Mouse (Mus musculus) midbrain, embryonic 12.5 days (tissue): ENCODE data around the gene Gxylt2. TPM values are rescaled to one million over a fixed set of nuclear protein-coding genes. Genes with fewer than 3 reads are reported as not detected.

Experiments
- ATAC-seq: fragments of 200-750 bp; cut with Nextera tagmentation; 2 replicates; pipeline ENCODE4 v1.8.0; 2017; ENCODE audit warnings: low read depth, moderate TSS enrichment, moderate library complexity; ENCODE audit not compliant: low FRiP score
- H3K27ac ChIP-seq: fragments of 300-500 bp; sonication (generic); replicated peaks from 2 replicates; pipeline ENCODE4 v1.5.1; 2016; ENCODE audit warnings: mild to moderate bottlenecking
- H3K27me3 ChIP-seq: fragments of 300-500 bp; sonication (generic); 2 replicates; pipeline ENCODE4 v1.6.1; 2016; ENCODE audit warnings: mild to moderate bottlenecking
- H3K36me3 ChIP-seq: fragments of 300-500 bp; sonication (generic); 2 replicates; pipeline ENCODE4 v1.6.1; 2016
- H3K4me1 ChIP-seq: fragments of 300-500 bp; sonication (generic); 2 replicates; pipeline ENCODE4 v1.6.1; 2016
- H3K4me2 ChIP-seq: fragments of 300-500 bp; sonication (generic); replicated peaks from 2 replicates; pipeline ENCODE4 v1.6.1; 2016; ENCODE audit warnings: mild to moderate bottlenecking, moderate library complexity
- H3K4me3 ChIP-seq: fragments of 300-500 bp; sonication (generic); 2 replicates; pipeline ENCODE4 v1.5.1; 2016; ENCODE audit warnings: mild to moderate bottlenecking
- H3K9ac ChIP-seq: fragments of 300-500 bp; sonication (generic); replicated peaks from 2 replicates; pipeline ENCODE4 v1.6.1; 2016; ENCODE audit warnings: mild to moderate bottlenecking, moderate library complexity
- H3K9me3 ChIP-seq: fragments of 300-500 bp; sonication (generic); 2 replicates; pipeline ENCODE4 v1.6.1; 2016; ENCODE audit warnings: mild to moderate bottlenecking
- WGBS: fragments of 180-500 bp; shearing (Covaris S2); methylation state at CpG from one replicate; pipeline ENCODE4 v1.1.7; 2016; 5-methylcytosine and 5-hydroxymethylcytosine counted together
- polyA plus RNA-seq: library from polyadenylated mRNA; unstranded; fragments of >200 nt; fragmentation: Nextera tagmentation; extraction: Ambion mirVana; gene quantifications from 2 replicates; pipeline ENCODE4 v1.2.1, GENCODE M21; 2016

Gene Gxylt2
- polyA plus RNA-seq, 1 experiment from 2014 or later = 6.0 TPM

GRCm38 (mm10) chr6:100716817-100717216 is 12.3 kb downstream of the Gxylt2 start:
- Histone ChIP-seq H3K36me3 (no peaks in the 10 kb centered on the region), H3K4me2 (no peak overlapping the region), H3K4me1 (peaks cover 4% of the 10 kb centered on the region; the same call in 1 of the 2 replicates), H3K27ac (no peak overlapping the region), H3K9ac (no peak overlapping the region), H3K4me3 (no peak overlapping the region), H3K9me3 (no peaks in the 10 kb centered on the region), H3K27me3 (no peaks in the 10 kb centered on the region)
- no peak for ATAC-seq
- 80% methylated on average over 8 of the region's 8 CpGs for WGBS

- H3K27me3 ChIP-seq = no peaks in the 10 kb centered on the region
- no peaks in the 10 kb centered on the region for H3K36me3 ChIP-seq
- no peak overlapping the region for H3K27ac ChIP-seq
- no peak overlapping the region for H3K9ac ChIP-seq
- no peak overlapping the region for H3K4me3 ChIP-seq
- H3K9me3 ChIP-seq = no peaks in the 10 kb centered on the region
- no peak overlapping the region for H3K4me2 ChIP-seq
- WGBS = 92% methylated on average over 6 of the region's 6 CpGs
- ATAC-seq = no peak
- H3K4me1 ChIP-seq = peaks cover 4% of the 10 kb centered on the region; the same call in 1 of the 2 replicates
These were observed 15.6 kb downstream of the Gxylt2 start for GRCm38 (mm10) chr6:100720098-100720501.

GRCm38 (mm10) chr6:100720882-100721721 is 16.6 kb downstream of the Gxylt2 start:
- no peak overlapping the region for H3K4me3 ChIP-seq
- no peak overlapping the region for H3K27ac ChIP-seq
- ATAC-seq = no peak
- no peaks in the 10 kb centered on the region for H3K27me3 ChIP-seq
- H3K36me3 ChIP-seq = no peaks in the 10 kb centered on the region
- H3K9ac ChIP-seq = no peak overlapping the region
- no peaks in the 10 kb centered on the region for H3K9me3 ChIP-seq
- no peak overlapping the region for H3K4me2 ChIP-seq
- peaks cover 4% of the 10 kb centered on the region; the same call in 1 of the 2 replicates for H3K4me1 ChIP-seq
- 51% methylated on average over 17 of the region's 17 CpGs for WGBS

- no peak overlapping the region for H3K27ac ChIP-seq
- no peaks in the 10 kb centered on the region for H3K36me3 ChIP-seq
- 80% methylated on average over 9 of the region's 9 CpGs for WGBS
- H3K9ac ChIP-seq = no peak overlapping the region
- no peaks in the 10 kb centered on the region for H3K9me3 ChIP-seq
- H3K4me2 ChIP-seq = no peak overlapping the region
- no peak overlapping the region for H3K4me3 ChIP-seq
- H3K27me3 ChIP-seq = no peaks in the 10 kb centered on the region
- H3K4me1 ChIP-seq = no peaks in the 10 kb centered on the region
- ATAC-seq = no peak
These were observed 27.5 kb downstream of the Gxylt2 start for GRCm38 (mm10) chr6:100731996-100732375.

- no peaks in the 10 kb centered on the region for H3K4me1 ChIP-seq
- no peak overlapping the region for H3K9ac ChIP-seq
- no peaks in the 10 kb centered on the region for H3K36me3 ChIP-seq
- H3K4me2 ChIP-seq = no peak overlapping the region
- no peak overlapping the region for H3K27ac ChIP-seq
- WGBS = 72% methylated on average over 12 of the region's 12 CpGs
- no peaks in the 10 kb centered on the region for H3K27me3 ChIP-seq
- no peak overlapping the region for H3K4me3 ChIP-seq
- no peak for ATAC-seq
- H3K9me3 ChIP-seq = no peaks in the 10 kb centered on the region
These were observed 28.0 kb downstream of the Gxylt2 start for GRCm38 (mm10) chr6:100732376-100733021.

- Histone ChIP-seq H3K27ac (no peak overlapping the region), H3K4me3 (no peak overlapping the region), H3K4me1 (no peaks in the 10 kb centered on the region), H3K4me2 (no peak overlapping the region), H3K9me3 (no peaks in the 10 kb centered on the region), H3K36me3 (no peaks in the 10 kb centered on the region), H3K9ac (no peak overlapping the region), H3K27me3 (no peaks in the 10 kb centered on the region)
- ATAC-seq = no peak
- 91% methylated on average over 10 of the region's 10 CpGs for WGBS
These were observed 28.7 kb downstream of the Gxylt2 start for GRCm38 (mm10) chr6:100733218-100733617.

GRCm38 (mm10) chr6:100734321-100734720 is 29.8 kb downstream of the Gxylt2 start:
- Histone ChIP-seq H3K4me2 (no peak overlapping the region), H3K4me3 (no peak overlapping the region), H3K9ac (no peak overlapping the region), H3K27ac (no peak overlapping the region), H3K27me3 (no peaks in the 10 kb centered on the region), H3K36me3 (no peaks in the 10 kb centered on the region), H3K9me3 (no peaks in the 10 kb centered on the region), H3K4me1 (no peaks in the 10 kb centered on the region)
- WGBS = 92% methylated on average over 6 of the region's 6 CpGs
- ATAC-seq = no peak

GRCm38 (mm10) chr6:100758431-100759208 is 54.1 kb downstream of the Gxylt2 start:
- no peak for ATAC-seq
- H3K27me3 ChIP-seq = no peaks in the 10 kb centered on the region
- H3K27ac ChIP-seq = no peak overlapping the region
- H3K4me2 ChIP-seq = no peak overlapping the region
- H3K9ac ChIP-seq = no peak overlapping the region
- no peak overlapping the region for H3K4me3 ChIP-seq
- 73% methylated on average over 4 of the region's 4 CpGs for WGBS
- H3K36me3 ChIP-seq = no peaks in the 10 kb centered on the region
- H3K9me3 ChIP-seq = no peaks in the 10 kb centered on the region
- no peaks in the 10 kb centered on the region for H3K4me1 ChIP-seq

GRCm38 (mm10) chr6:100767756-100768155 is 63.2 kb downstream of the Gxylt2 start:
- Histone ChIP-seq H3K4me2 (no peak overlapping the region), H3K9me3 (no peaks in the 10 kb centered on the region), H3K27ac (no peak overlapping the region), H3K4me1 (no peaks in the 10 kb centered on the region), H3K9ac (no peak overlapping the region), H3K36me3 (no peaks in the 10 kb centered on the region), H3K27me3 (no peaks in the 10 kb centered on the region), H3K4me3 (no peak overlapping the region)
- WGBS = 86% methylated on average over 4 of the region's 4 CpGs
- no peak for ATAC-seq

- 81% methylated on average over 15 of the region's 15 CpGs for WGBS
- Histone ChIP-seq H3K9me3 (no peaks in the 10 kb centered on the region), H3K4me3 (no peak overlapping the region), H3K9ac (no peak overlapping the region), H3K4me1 (peaks cover 6% of the 10 kb centered on the region; the same call in 1 of the 2 replicates), H3K36me3 (no peaks in the 10 kb centered on the region), H3K4me2 (no peak overlapping the region), H3K27ac (no peak overlapping the region), H3K27me3 (no peaks in the 10 kb centered on the region)
- no peak for ATAC-seq
These were observed 71.5 kb downstream of the Gxylt2 start for GRCm38 (mm10) chr6:100775923-100776505.

- peaks cover 6% of the 10 kb centered on the region; the same call in 1 of the 2 replicates for H3K4me1 ChIP-seq
- H3K9me3 ChIP-seq = no peaks in the 10 kb centered on the region
- no peaks in the 10 kb centered on the region for H3K27me3 ChIP-seq
- ATAC-seq = no peak
- H3K36me3 ChIP-seq = no peaks in the 10 kb centered on the region
- H3K4me2 ChIP-seq = no peak overlapping the region
- H3K4me3 ChIP-seq = no peak overlapping the region
- no peak overlapping the region for H3K27ac ChIP-seq
- no peak overlapping the region for H3K9ac ChIP-seq
- 90% methylated on average over 5 of the region's 5 CpGs for WGBS
These were observed 74.1 kb downstream of the Gxylt2 start for GRCm38 (mm10) chr6:100778595-100778994.
